In the genomic region with DNA sequence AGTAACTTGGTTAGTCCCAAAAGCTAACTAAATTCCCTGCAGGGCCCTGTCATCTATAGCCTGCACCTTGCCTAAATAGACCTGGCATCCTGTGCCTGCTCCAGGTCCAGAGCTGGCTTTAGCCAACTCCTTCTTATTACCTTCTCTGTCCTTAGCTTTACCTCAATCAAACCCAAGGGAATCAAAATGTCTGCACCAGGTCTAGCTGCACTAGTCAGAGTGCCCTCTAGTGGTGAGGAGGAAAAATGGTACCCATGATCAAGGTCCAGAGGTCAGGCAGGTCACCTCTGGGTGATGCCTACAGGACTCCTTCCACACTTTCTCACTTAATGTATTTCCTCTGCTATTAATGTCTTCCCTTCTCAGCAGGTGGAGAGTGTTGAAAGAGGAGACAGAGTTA, we compare ENCODE assay signal across 11 mouse cellular contexts. TPM values are rescaled to one million over a fixed set of nuclear protein-coding genes. Genes with fewer than 3 reads are reported as not detected.
A peak's percentile ranks its signal among the peaks of the same experiment; 100 is the strongest.
DNase-seq lines count a peak whose midpoint lies in the region; ATAC-seq and TF ChIP-seq lines count a peak whose summit lies in the region.
"Had no signal": no experiment of that assay in that cellular context is flagged by ENCODE, and none has a peak within 500 bp of the region (broad histone marks: within the 10 kb centered on the region; RNA-seq: fewer than 3 reads in every experiment).

No protein-coding gene starts in this region.

- H3K36me3 ChIP-seq in lung, embryonic 14.5 days (ENCODE audit: insufficient read depth): no peaks in the 10 kb centered on the region
- H3K36me3 ChIP-seq in forebrain, embryonic 16.5 days (ENCODE audit: control insufficient read depth, insufficient read depth): no peaks in the 10 kb centered on the region
- H3K36me3 ChIP-seq: hindbrain, embryonic 13.5 days; midbrain, embryonic 12.5 days had no signal

- H3K4me2 ChIP-seq in lung, embryonic 14.5 days: no peak overlapping the region
- H3K4me2 ChIP-seq in forebrain, embryonic 16.5 days (ENCODE audit: low read length): no peak overlapping the region
- H3K4me2 ChIP-seq: hindbrain, embryonic 13.5 days; midbrain, embryonic 12.5 days had no signal

- no peak overlapping the region for H3K27ac ChIP-seq in lung, embryonic 14.5 days (ENCODE audit: low read depth)
- no peak overlapping the region for H3K27ac ChIP-seq in bone marrow macrophage, adult 2 months (ENCODE audit: insufficient read depth, low read depth, low read length)
- H3K27ac ChIP-seq in forebrain, embryonic 16.5 days (ENCODE audit: low read length): no peak overlapping the region
- H3K27ac ChIP-seq: hindbrain, embryonic 13.5 days; midbrain, embryonic 12.5 days had no signal

- H3K9me3 ChIP-seq in lung, embryonic 14.5 days (ENCODE audit: low read depth, low read length): no peaks in the 10 kb centered on the region
- H3K9me3 ChIP-seq in forebrain, embryonic 16.5 days (ENCODE audit: control insufficient read depth, low read length): no peaks in the 10 kb centered on the region
- H3K9me3 ChIP-seq: hindbrain, embryonic 13.5 days; midbrain, embryonic 12.5 days had no signal

- H3K9ac ChIP-seq in lung, embryonic 14.5 days: no peak overlapping the region
- no peak overlapping the region for H3K9ac ChIP-seq in forebrain, embryonic 16.5 days (replicated peaks; ENCODE audit: low read depth, low read length)
- H3K9ac ChIP-seq: hindbrain, embryonic 13.5 days; midbrain, embryonic 12.5 days had no signal

- H3K4me1 ChIP-seq in lung, embryonic 14.5 days (ENCODE audit: insufficient read depth): no peaks in the 10 kb centered on the region
- H3K4me1 ChIP-seq in bone marrow macrophage, adult 2 months (ENCODE audit: control insufficient read depth, insufficient read depth, low read length): no peaks in the 10 kb centered on the region
- H3K4me1 ChIP-seq in forebrain, embryonic 16.5 days (replicated peaks; ENCODE audit: control insufficient read depth, insufficient read depth, low read length): no peaks in the 10 kb centered on the region
- H3K4me1 ChIP-seq: midbrain, embryonic 12.5 days had no signal

- H3K27me3 ChIP-seq in lung, embryonic 14.5 days (ENCODE audit: insufficient read depth, low read length): no peaks in the 10 kb centered on the region
- H3K27me3 ChIP-seq in forebrain, embryonic 16.5 days (replicated peaks; ENCODE audit: control insufficient read depth, insufficient read depth, low read length): no peaks in the 10 kb centered on the region
- H3K27me3 ChIP-seq: midbrain, embryonic 12.5 days had no signal

- peak; percentile 58 for TF ChIP-seq CTCF in lung, embryonic 14.5 days (IDR thresholded peaks at IDR 0.05; ENCODE audit: low read depth)
- TF ChIP-seq CTCF in bone marrow macrophage, adult 2 months (IDR thresholded peaks at IDR 0.05; ENCODE audit: low read depth, low read length): peak; percentile 86

- H3K4me3 ChIP-seq in lung, embryonic 14.5 days (ENCODE audit: low read depth, low read length): no peak overlapping the region
- H3K4me3 ChIP-seq in bone marrow macrophage, adult 2 months (ENCODE audit: insufficient read depth, low read length): no peak overlapping the region
- no peak overlapping the region for H3K4me3 ChIP-seq in forebrain, embryonic 16.5 days (replicated peaks; ENCODE audit: low read length)
- H3K4me3 ChIP-seq: hindbrain, embryonic 13.5 days; midbrain, embryonic 12.5 days had no signal

- no peak for TF ChIP-seq POLR2A in bone marrow macrophage, adult 2 months (IDR thresholded peaks at IDR 0.05; ENCODE audit: borderline replicate concordance, low read depth, low read length)

- no peak for ATAC-seq in lung, embryonic 14.5 days (ENCODE audit: insufficient read depth)
- ATAC-seq in monocyte, adult 5-6 weeks (replicated peaks; ENCODE audit: insufficient number of reproducible peaks, low FRiP score, low TSS enrichment, poor library complexity, severe bottlenecking): peak; percentile 36; the same call in 1 of the 2 replicates
- no peak for ATAC-seq in forebrain, embryonic 16.5 days

- DNase-seq in embryo, embryonic 10 days (ENCODE audit: low spot score): peak; percentile 48
- DNase-seq in embryo, embryonic 9.5 days (ENCODE audit: extremely low spot score): no peak
- DNase-seq in lung, embryonic 14.5 days: peak; percentile 9
- no peak for DNase-seq in lung, postnatal 4 days
- no peak for DNase-seq in natural killer cell, adult 2 months (ENCODE audit: low spot score in 2 of 2)
- DNase-seq: right cerebral cortex, postnatal 4 days had no signal

RNA-seq across cellular contexts. Expression of gene Rnf152, which starts 6.2 kb away (rescaled TPM):
- 1.5 and 1.7 TPM in 2 replicates for polyA plus RNA-seq in lung, embryonic 14.5 days (2014; fragmentation: Nextera tagmentation; extraction: Ambion mirVana)
- polyA plus RNA-seq in bone marrow macrophage, adult 2 months (2012; ENCODE audit: insufficient read depth, insufficient read length, missing spikeins): 0.08 TPM in 1 of 2 replicates, not detected in the other
- 0.11 TPM in 1 of 3 replicates, not detected in the others for total RNA-seq in monocyte, adult 5-6 weeks (2017)
- 6.2 and 9.2 TPM in 2 replicates for polyA plus RNA-seq in forebrain, embryonic 16.5 days (2015; fragmentation: Nextera tagmentation; extraction: Ambion mirVana)

Comparison
In these comparisons a context has a peak if more than half of its experiments do, and no peak if none do; other contexts are left out.
1. DNase-seq: peak in embryo, embryonic 10 days (single experiment) and lung, embryonic 14.5 days (single experiment); none in embryo, embryonic 9.5 days (single experiment), lung, postnatal 4 days (0 of 2) and natural killer cell, adult 2 months (0 of 2).